Comparison of ENCODE assay signal across 8 mouse cellular contexts in genomic region chr12:35533748-35534113, GRCm38 (mm10). TPM values are rescaled to one million over a fixed set of nuclear protein-coding genes. Genes with fewer than 3 reads are reported as not detected.
DNase-seq lines count a peak whose midpoint lies in the region; ATAC-seq and TF ChIP-seq lines count a peak whose summit lies in the region.

No protein-coding gene starts in this region.

- TF ChIP-seq CTCF in cerebellum, adult 2 months (IDR thresholded peaks at IDR 0.05; ENCODE audit: borderline replicate concordance, insufficient read depth, low read depth, low read length): no peak
- no peak for TF ChIP-seq CTCF in stomach, postnatal 0 days (IDR thresholded peaks at IDR 0.05; ENCODE audit: low read depth)

- H3K9me3 ChIP-seq in neural tube, embryonic 11.5 days (ENCODE audit: control insufficient read depth, low read length): no peaks in the 10 kb centered on the region
- no peaks in the 10 kb centered on the region for H3K9me3 ChIP-seq in liver, embryonic 11.5 days (ENCODE audit: control insufficient read depth, low read length)
- no peaks in the 10 kb centered on the region for H3K9me3 ChIP-seq in stomach, postnatal 0 days (ENCODE audit: control insufficient read depth, low read length)

- DNase-seq in cerebellum, adult 2 months: no peak
- DNase-seq in cerebellum, adult 11 months: no peak
- DNase-seq in neural tube, embryonic 11.5 days (ENCODE audit: low spot score): no peak
- DNase-seq in neural tube, embryonic 10.5 days (ENCODE audit: extremely low spot score, low spot score): no peak
- no peak for DNase-seq in liver, embryonic 11.5 days (ENCODE audit: low spot score)
- no peak for DNase-seq in stomach, postnatal 0 days (ENCODE audit: low spot score)
- no peak for DNase-seq in layer of hippocampus, postnatal 25 days (ENCODE audit: extremely low spot score in 1 of 2, low spot score in 1 of 2)

- TF ChIP-seq POLR2A in cerebellum, adult 2 months (IDR thresholded peaks at IDR 0.05; ENCODE audit: borderline replicate concordance, insufficient read depth, low read length): no peak

- peak overlapping the region; percentile 76 for H3K4me3 ChIP-seq in cerebellum, adult 2 months (replicated peaks; ENCODE audit: insufficient read depth, low read depth, low read length)
- H3K4me3 ChIP-seq in neural tube, embryonic 11.5 days (ENCODE audit: low read depth, low read length): peak overlapping the region; percentile 74
- H3K4me3 ChIP-seq in liver, embryonic 11.5 days (ENCODE audit: low read depth, low read length): peak overlapping the region; percentile 81
- H3K4me3 ChIP-seq in stomach, postnatal 0 days (ENCODE audit: low read depth, low read length): peak overlapping the region; percentile 87

- H3K36me3 ChIP-seq in neural tube, embryonic 11.5 days (ENCODE audit: control insufficient read depth, insufficient read depth, low read length): no peaks in the 10 kb centered on the region
- H3K36me3 ChIP-seq in liver, embryonic 11.5 days (ENCODE audit: control insufficient read depth, insufficient read depth, low read length): no peaks in the 10 kb centered on the region
- no peaks in the 10 kb centered on the region for H3K36me3 ChIP-seq in stomach, postnatal 0 days (ENCODE audit: control insufficient read depth, insufficient read depth, low read length)

- no peak for TF ChIP-seq EP300 in stomach, postnatal 0 days (optimal IDR thresholded peaks at IDR 0.05)

- no peak overlapping the region for H3K27ac ChIP-seq in cerebellum, adult 2 months (ENCODE audit: insufficient read depth, low read length)
- H3K27ac ChIP-seq in neural tube, embryonic 11.5 days (ENCODE audit: low read depth, low read length): no peak overlapping the region
- H3K27ac ChIP-seq in liver, embryonic 11.5 days (ENCODE audit: low read depth, low read length): no peak overlapping the region
- H3K27ac ChIP-seq in stomach, postnatal 0 days (replicated peaks): peak overlapping the region; percentile 96

- peak overlapping the region; percentile 100 for H3K4me2 ChIP-seq in neural tube, embryonic 11.5 days (ENCODE audit: low read depth)
- H3K4me2 ChIP-seq in liver, embryonic 11.5 days: peak overlapping the region; percentile 99
- peak overlapping the region; percentile 88 for H3K4me2 ChIP-seq in stomach, postnatal 0 days (replicated peaks; ENCODE audit: low read depth)

- H3K9ac ChIP-seq in neural tube, embryonic 11.5 days (ENCODE audit: low read length): no peak overlapping the region
- no peak overlapping the region; the same call in 1 of the 2 replicates for H3K9ac ChIP-seq in liver, embryonic 11.5 days (ENCODE audit: low read depth, low read length)
- H3K9ac ChIP-seq in stomach, postnatal 0 days (ENCODE audit: low read length): peak overlapping the region; percentile 83

- no peaks in the 10 kb centered on the region for H3K27me3 ChIP-seq in cerebellum, adult 2 months (ENCODE audit: control insufficient read depth, insufficient read depth, low read length)
- H3K27me3 ChIP-seq in neural tube, embryonic 11.5 days (ENCODE audit: control insufficient read depth, insufficient read depth, low read length): 0 out of 2 replicates have a peak, but pooled peaks cover 4% of the 10 kb centered on the region
- no peaks in the 10 kb centered on the region for H3K27me3 ChIP-seq in liver, embryonic 11.5 days (replicated peaks; ENCODE audit: control insufficient read depth, insufficient read depth, low read length)
- no peaks in the 10 kb centered on the region for H3K27me3 ChIP-seq in stomach, postnatal 0 days (ENCODE audit: control insufficient read depth, insufficient read depth, low read length)

- no peaks in the 10 kb centered on the region for H3K4me1 ChIP-seq in cerebellum, adult 2 months (ENCODE audit: control insufficient read depth, insufficient read depth, low read length)
- peaks cover 6% of the 10 kb centered on the region; the same call in 1 of the 2 replicates for H3K4me1 ChIP-seq in neural tube, embryonic 11.5 days (ENCODE audit: control insufficient read depth, insufficient read depth, low read length)
- no peaks in the 10 kb centered on the region; the same call in 1 of the 2 replicates for H3K4me1 ChIP-seq in liver, embryonic 11.5 days (replicated peaks; ENCODE audit: control insufficient read depth, insufficient read depth, low read length)
- H3K4me1 ChIP-seq in stomach, postnatal 0 days (replicated peaks; ENCODE audit: control insufficient read depth, insufficient read depth): no peaks in the 10 kb centered on the region

- ATAC-seq in neural tube, embryonic 11.5 days (ENCODE audit: insufficient read depth, low FRiP score, low TSS enrichment): no peak
- no peak for ATAC-seq in liver, embryonic 11.5 days (replicated peaks; ENCODE audit: low FRiP score)
- ATAC-seq in stomach, postnatal 0 days (ENCODE audit: low FRiP score, low TSS enrichment): no peak
- ATAC-seq in frontal cortex, adult (ENCODE audit: low TSS enrichment): no peak

RNA-seq across cellular contexts. Expression of gene Ahr, which starts 1.1 kb away (rescaled TPM):
- polyA plus RNA-seq in cerebellum, adult 2 months (2012; rRNA removed): 2.4 and 2.8 TPM in 2 replicates
- 3.3 and 4.9 TPM in 2 replicates for polyA plus RNA-seq in neural tube, embryonic 11.5 days (2014; fragmentation: Nextera tagmentation; extraction: Ambion mirVana)
- polyA plus RNA-seq in liver, embryonic 11.5 days (2014; fragmentation: Nextera tagmentation; extraction: Ambion mirVana): 3.1 and 3.4 TPM in 2 replicates
- polyA plus RNA-seq in stomach, postnatal 0 days (2015; fragmentation: Nextera tagmentation; extraction: Ambion mirVana): 8.2 and 9.2 TPM in 2 replicates
- total RNA-seq in layer of hippocampus, postnatal 25 days (2021): 1 to 10 TPM; 8.0 to 8.9 TPM
